Mouse (Mus musculus): Measurements from ENCODE around the gene Gng8.

DNA sequence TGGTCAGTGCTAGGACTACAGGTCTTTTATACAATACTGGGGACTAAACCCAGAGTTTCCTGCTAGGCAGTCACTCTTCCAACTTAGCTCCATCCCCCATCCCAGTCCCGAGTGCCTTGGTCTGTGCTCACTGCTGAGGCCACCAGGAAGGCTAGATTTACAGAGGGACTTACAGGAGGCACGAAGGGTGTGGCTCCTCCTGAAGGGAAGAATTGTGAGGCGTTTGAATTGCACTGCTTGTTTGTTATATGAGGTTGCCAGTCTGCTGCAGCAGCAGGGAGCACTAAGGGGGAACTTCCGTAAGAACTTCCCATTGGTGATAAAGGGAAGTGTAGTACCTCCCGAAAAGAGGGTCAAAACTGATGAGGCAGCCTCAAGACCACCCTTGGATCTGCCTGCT, 11.0 kb upstream of the Gng8 start:
- TF ChIP-seq CTCF (conservative IDR thresholded peaks at IDR 0.05; ENCODE audit: low read length) (no peak), POU5F1 (IDR thresholded peaks at IDR 0.05; ENCODE audit: borderline replicate concordance, low read length) (no peak)

All from E14TG2a.4 (cell line).